8 mouse cellular contexts compared by ENCODE assay signal in genomic region chr1:157039836-157040196, GRCm38 (mm10).
DNase-seq lines count a peak whose midpoint lies in the region; ATAC-seq lines count a peak whose summit lies in the region.

No protein-coding gene starts in this region.

- peak overlapping the region; percentile 17; the same call in 1 of the 2 replicates for H3K9ac ChIP-seq in forebrain, embryonic 14.5 days (ENCODE audit: low read length)
- H3K9ac ChIP-seq in liver, embryonic 11.5 days (ENCODE audit: low read depth, low read length): peak overlapping the region; percentile 62; the same call in 1 of the 2 replicates
- no peak overlapping the region for H3K9ac ChIP-seq in stomach, embryonic 15.5 days

- peaks cover 61% of the 10 kb centered on the region for H3K4me1 ChIP-seq in megakaryocyte, embryonic 14.5 days
- peaks cover 44% of the 10 kb centered on the region for H3K4me1 ChIP-seq in forebrain, embryonic 14.5 days (ENCODE audit: control insufficient read depth, insufficient read depth, low read length)
- peaks cover 27% of the 10 kb centered on the region for H3K4me1 ChIP-seq in liver, embryonic 11.5 days (replicated peaks; ENCODE audit: control insufficient read depth, insufficient read depth, low read length)
- peaks cover 17% of the 10 kb centered on the region for H3K4me1 ChIP-seq in stomach, embryonic 15.5 days

- peak overlapping the region; percentile 38 for H3K4me3 ChIP-seq in megakaryocyte, embryonic 14.5 days (replicated peaks)
- no peak overlapping the region for H3K4me3 ChIP-seq in forebrain, embryonic 14.5 days (ENCODE audit: low read depth, low read length)
- no peak overlapping the region; the same call in 1 of the 2 replicates for H3K4me3 ChIP-seq in liver, embryonic 11.5 days (ENCODE audit: low read depth, low read length)
- no peak overlapping the region for H3K4me3 ChIP-seq in stomach, embryonic 15.5 days (replicated peaks)

- peaks cover 6% of the 10 kb centered on the region for H3K9me3 ChIP-seq in megakaryocyte, embryonic 14.5 days
- no peaks in the 10 kb centered on the region; the same call in 1 of the 2 replicates for H3K9me3 ChIP-seq in forebrain, embryonic 14.5 days (replicated peaks; ENCODE audit: control insufficient read depth, low read length)
- no peaks in the 10 kb centered on the region; the same call in 1 of the 2 replicates for H3K9me3 ChIP-seq in liver, embryonic 11.5 days (ENCODE audit: control insufficient read depth, low read length)
- no peaks in the 10 kb centered on the region for H3K9me3 ChIP-seq in stomach, embryonic 15.5 days

- peak overlapping the region; percentile 41 for H3K4me2 ChIP-seq in forebrain, embryonic 14.5 days (ENCODE audit: low read length)
- peak overlapping the region; percentile 62 for H3K4me2 ChIP-seq in liver, embryonic 11.5 days
- H3K4me2 ChIP-seq in stomach, embryonic 15.5 days: peak overlapping the region; percentile 35

- DNase-seq in forebrain, embryonic 14.5 days (ENCODE audit: low spot score): no peak
- no peak for DNase-seq in liver, embryonic 11.5 days (ENCODE audit: low spot score)
- no peak for DNase-seq in thymus, postnatal 10 days (ENCODE audit: low spot score in 2 of 2)
- DNase-seq in urinary bladder, postnatal 4 days (ENCODE audit: low spot score in 2 of 2): no peak

- WGBS in forebrain, embryonic 14.5 days: 2% methylated on average over 4 of the region's 4 CpGs
- WGBS in liver, embryonic 11.5 days: 5% methylated on average over 4 of the region's 4 CpGs
- 7% methylated on average over 4 of the region's 4 CpGs for WGBS in stomach, embryonic 15.5 days

- no peaks in the 10 kb centered on the region for H3K27me3 ChIP-seq in megakaryocyte, embryonic 14.5 days (replicated peaks)
- H3K27me3 ChIP-seq in forebrain, embryonic 14.5 days (replicated peaks; ENCODE audit: control insufficient read depth, insufficient read depth, low read length): no peaks in the 10 kb centered on the region
- H3K27me3 ChIP-seq in liver, embryonic 11.5 days (replicated peaks; ENCODE audit: control insufficient read depth, insufficient read depth, low read length): no peaks in the 10 kb centered on the region
- no peaks in the 10 kb centered on the region for H3K27me3 ChIP-seq in stomach, embryonic 15.5 days (replicated peaks)

- peak overlapping the region; percentile 95 for H3K27ac ChIP-seq in forebrain, embryonic 14.5 days (ENCODE audit: low read depth, low read length)
- peak overlapping the region; percentile 89 for H3K27ac ChIP-seq in liver, embryonic 11.5 days (ENCODE audit: low read depth, low read length)
- H3K27ac ChIP-seq in stomach, embryonic 15.5 days: peak overlapping the region; percentile 63

- H3K36me3 ChIP-seq in megakaryocyte, embryonic 14.5 days (replicated peaks; ENCODE audit: low read length): peaks cover 10% of the 10 kb centered on the region
- no peaks in the 10 kb centered on the region for H3K36me3 ChIP-seq in forebrain, embryonic 14.5 days (ENCODE audit: control insufficient read depth, insufficient read depth, low read length)
- H3K36me3 ChIP-seq in liver, embryonic 11.5 days (ENCODE audit: control insufficient read depth, insufficient read depth, low read length): no peaks in the 10 kb centered on the region
- H3K36me3 ChIP-seq in stomach, embryonic 15.5 days: no peaks in the 10 kb centered on the region

- ATAC-seq in megakaryocyte, adult 5-6 weeks (ENCODE audit: poor library complexity, severe bottlenecking): no peak
- peak; percentile 74 for ATAC-seq in forebrain, embryonic 14.5 days
- peak; percentile 66 for ATAC-seq in liver, embryonic 11.5 days (replicated peaks; ENCODE audit: low FRiP score)
- ATAC-seq in stomach, embryonic 15.5 days (ENCODE audit: insufficient read depth, low FRiP score, low read depth): no peak
- no peak for ATAC-seq in cerebellum, adult (ENCODE audit: insufficient number of reproducible peaks, low FRiP score, low TSS enrichment)

Comparison
In these comparisons a context has a peak if more than half of its experiments do, and no peak if none do; other contexts are left out.
1. ATAC-seq: peak in forebrain, embryonic 14.5 days (single experiment) and liver, embryonic 11.5 days (single experiment); none in megakaryocyte, adult 5-6 weeks (single experiment), stomach, embryonic 15.5 days (single experiment) and cerebellum, adult (single experiment).
2. Peak in every context shown above with its lines, with median percentiles within 50 percentile points of each other: H3K27ac ChIP-seq and H3K4me2 ChIP-seq.